ENCODE assay signal across 14 mouse cellular contexts in the genomic region with DNA sequence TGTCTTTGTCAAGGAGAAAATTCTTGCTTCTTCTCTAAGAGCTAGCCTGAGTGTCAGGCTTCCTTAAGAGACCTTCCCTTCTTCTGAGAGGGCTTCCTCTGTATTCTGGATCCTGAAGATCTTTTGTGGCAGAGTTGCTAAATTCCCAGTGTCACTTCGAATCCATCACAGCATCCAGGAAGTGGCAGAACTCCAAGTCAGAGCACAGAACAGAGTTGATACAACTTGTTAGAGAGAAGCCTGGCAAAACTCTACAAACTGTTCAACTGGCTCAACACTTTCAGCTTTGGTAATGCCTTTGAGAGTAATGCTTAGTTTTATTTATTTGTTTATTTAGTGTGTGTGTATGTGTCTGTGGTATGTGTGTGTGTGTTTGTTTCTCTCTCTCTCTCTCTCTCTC. TPM values are rescaled to one million over a fixed set of nuclear protein-coding genes. Genes with fewer than 3 reads are reported as not detected.
DNase-seq lines count a peak whose midpoint lies in the region.
"Had no signal": no experiment of that assay in that cellular context is flagged by ENCODE, and none has a peak within 500 bp of the region (broad histone marks: within the 10 kb centered on the region; RNA-seq: fewer than 3 reads in every experiment).

No protein-coding gene starts in this region.

- intact Hi-C loops in gastrocnemius, postnatal 14 days (cut with DNase I; ENCODE audit: low total_unique reads) = no loop called here
- intact Hi-C loops in left cerebral cortex, postnatal 4 days (cut with DNase I) = no loop called here

- DNase-seq in gastrocnemius, postnatal 14 days = peak; percentile 18
- DNase-seq in gastrocnemius, postnatal 25 days = no peak
- DNase-seq in left cerebral cortex, postnatal 4 days = peak; percentile 32
- DNase-seq in left cerebral cortex, adult 9 months (ENCODE audit: low spot score in 2 of 2) = no peak
- DNase-seq in Muller cell, postnatal 12 days (ENCODE audit: inconsistent ontology term) = peak; percentile 91
- peak; percentile 42 to 44 for DNase-seq in kidney, postnatal 25 days
- no peak for DNase-seq in right cerebral cortex, postnatal 4 days
- no peak for DNase-seq in right cerebral cortex, adult 2 months (ENCODE audit: low spot score in 2 of 2)
- DNase-seq: adrenal gland, postnatal 10 days; cerebellum, adult 9-11 months; forebrain, postnatal 0 days; gastrocnemius, postnatal 10 days; liver, embryonic 13.5 days; thymus, adult 2 months had no signal

RNA-seq across cellular contexts. Expression of gene Cnot6, which starts 25.1 kb away (rescaled TPM):
- total RNA-seq in gastrocnemius, postnatal 14 days (2021) = 10 to 100 TPM; 19.6 to 21.1 TPM
- total RNA-seq in gastrocnemius, postnatal 25 days (2021) = 10 to 100 TPM; 12.7 to 13.5 TPM
- 10 to 100 TPM; 86.2 to 89.2 TPM for total RNA-seq in left cerebral cortex, postnatal 4 days (2021)

RNA-seq across cellular contexts. Expression of gene Gfpt2, which starts 56.4 kb away (rescaled TPM):
- 1 to 10 TPM; 6.0 to 8.2 TPM for total RNA-seq in gastrocnemius, postnatal 14 days (2021)
- 1 to 10 TPM; 5.5 to 6.5 TPM for total RNA-seq in gastrocnemius, postnatal 25 days (2021)
- 10 to 100 TPM; 13.0 to 13.7 TPM for total RNA-seq in left cerebral cortex, postnatal 4 days (2021)

Comparison
In these comparisons a context has a peak if more than half of its experiments do, and no peak if none do; other contexts are left out.
1. DNase-seq: peak in gastrocnemius, postnatal 14 days (single experiment), left cerebral cortex, postnatal 4 days (single experiment), Muller cell, postnatal 12 days (single experiment) and kidney, postnatal 25 days (2 of 2); none in gastrocnemius, postnatal 25 days (single experiment), left cerebral cortex, adult 9 months (0 of 2), right cerebral cortex, postnatal 4 days (single experiment) and right cerebral cortex, adult 2 months (0 of 2).